Mouse (Mus musculus) CH12F3 (cell line): ENCODE measurements around the gene Nat14.

ENCODE experiments used
- in situ Hi-C: fragments of 300-500 bp; cut with MboI; formaldehyde crosslinking; loops from 2 replicates; pipeline ENCODE4 v1.14.3; 2020; ENCODE audit warnings: low sequenced_read_pairs

Nat14 gene

DNA sequence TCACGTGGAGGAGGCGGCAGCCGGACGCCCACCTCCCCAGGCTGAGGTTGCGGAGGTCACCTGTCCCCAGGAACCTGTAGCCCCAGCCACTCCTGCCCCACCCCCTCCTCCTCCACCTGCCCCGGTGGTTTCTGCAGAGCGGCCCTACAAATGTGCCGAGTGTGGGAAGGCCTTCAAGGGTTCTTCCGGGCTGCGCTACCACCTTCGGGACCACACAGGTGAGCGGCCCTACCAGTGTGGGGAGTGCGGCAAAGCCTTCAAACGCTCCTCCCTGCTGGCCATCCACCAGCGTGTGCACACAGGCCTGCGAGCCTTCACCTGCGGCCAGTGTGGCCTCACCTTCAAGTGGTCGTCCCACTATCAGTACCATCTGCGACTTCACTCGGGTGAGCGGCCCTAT is 1.9 kb upstream of the Nat14 start:
- in situ Hi-C loops = no loop called here

DNA sequence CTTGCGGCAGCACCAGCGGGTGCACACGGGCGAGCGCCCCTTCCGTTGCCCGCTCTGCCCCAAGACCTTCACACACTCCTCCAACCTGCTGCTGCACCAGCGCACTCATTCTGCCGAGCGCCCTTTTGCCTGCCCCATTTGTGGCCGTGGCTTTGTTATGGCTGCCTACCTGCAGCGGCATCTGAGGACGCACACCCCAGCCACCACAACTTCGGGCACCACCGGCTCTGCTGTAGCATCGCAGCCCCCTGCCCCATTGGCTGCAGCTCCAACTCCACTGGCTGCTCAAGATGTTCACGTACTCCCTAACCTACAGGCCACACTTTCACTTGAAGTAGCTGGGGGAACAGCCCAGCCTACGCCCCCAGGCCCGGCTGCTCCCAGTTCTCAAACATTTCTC is 1.3 kb upstream of the Nat14 start:
- in situ Hi-C loops = no loop called here

DNA sequence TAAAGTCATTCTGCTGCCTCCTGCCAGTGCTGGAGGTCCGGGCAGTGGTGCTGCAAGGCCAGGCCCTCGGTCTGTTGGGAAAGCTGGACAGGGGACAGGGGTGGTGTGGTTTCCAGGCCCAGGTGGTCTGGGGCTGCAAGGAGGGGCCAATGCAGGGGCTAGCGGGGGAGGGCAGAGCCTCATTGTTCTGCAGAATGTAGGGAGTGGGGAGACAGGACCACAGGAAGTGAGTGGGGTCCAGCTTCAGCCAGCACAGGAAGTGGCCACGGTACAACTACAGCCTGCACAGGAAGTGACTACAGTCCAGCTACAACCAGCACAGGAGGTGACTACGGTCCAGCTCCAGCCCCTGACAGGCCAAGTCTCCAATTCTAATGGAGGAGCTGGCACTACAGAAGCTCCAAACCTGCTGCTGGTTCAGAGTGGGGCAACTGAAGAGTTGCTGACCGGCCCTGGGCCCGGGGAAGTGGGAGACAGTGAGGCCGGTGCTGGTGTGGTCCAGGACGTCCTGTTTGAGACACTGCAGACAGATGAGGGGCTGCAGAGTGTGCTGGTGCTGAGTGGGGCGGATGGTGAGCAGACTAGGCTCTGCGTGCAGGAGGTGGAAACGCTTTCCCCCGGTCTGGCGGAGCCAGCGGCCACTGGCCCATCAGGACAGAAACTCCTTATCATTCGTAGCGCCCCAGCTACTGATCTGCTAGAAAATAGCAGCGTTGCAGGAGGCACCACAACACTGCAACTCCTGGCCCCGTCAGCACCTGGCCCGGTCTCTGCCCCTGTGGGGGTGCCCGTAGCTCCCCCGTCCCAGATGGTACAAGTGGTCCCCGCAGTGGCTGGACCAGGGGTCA is 628 bp upstream of the Nat14 start:
- in situ Hi-C loops = no loop called here

DNA sequence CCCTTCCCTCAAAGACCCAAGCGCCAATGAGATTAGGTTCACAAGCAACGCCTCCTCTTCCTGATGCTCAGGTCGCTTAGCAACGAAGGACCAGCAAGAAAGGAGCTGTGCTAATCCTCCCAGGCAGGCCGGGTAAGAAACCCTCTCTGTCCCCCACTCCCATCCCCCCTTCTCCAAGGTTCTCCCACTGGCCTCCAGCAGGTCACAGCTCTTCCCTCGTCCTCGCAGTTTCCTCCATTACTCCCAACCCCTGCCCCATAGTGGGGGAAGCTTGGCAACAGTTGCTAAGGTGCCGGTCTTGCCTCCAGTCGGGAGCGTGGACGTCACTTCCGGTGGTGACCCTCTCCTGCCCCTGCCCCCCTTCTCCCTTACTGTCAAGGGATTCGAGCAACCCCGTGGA is 680 bp downstream of the Nat14 start:
- in situ Hi-C loops = no loop called here

DNA sequence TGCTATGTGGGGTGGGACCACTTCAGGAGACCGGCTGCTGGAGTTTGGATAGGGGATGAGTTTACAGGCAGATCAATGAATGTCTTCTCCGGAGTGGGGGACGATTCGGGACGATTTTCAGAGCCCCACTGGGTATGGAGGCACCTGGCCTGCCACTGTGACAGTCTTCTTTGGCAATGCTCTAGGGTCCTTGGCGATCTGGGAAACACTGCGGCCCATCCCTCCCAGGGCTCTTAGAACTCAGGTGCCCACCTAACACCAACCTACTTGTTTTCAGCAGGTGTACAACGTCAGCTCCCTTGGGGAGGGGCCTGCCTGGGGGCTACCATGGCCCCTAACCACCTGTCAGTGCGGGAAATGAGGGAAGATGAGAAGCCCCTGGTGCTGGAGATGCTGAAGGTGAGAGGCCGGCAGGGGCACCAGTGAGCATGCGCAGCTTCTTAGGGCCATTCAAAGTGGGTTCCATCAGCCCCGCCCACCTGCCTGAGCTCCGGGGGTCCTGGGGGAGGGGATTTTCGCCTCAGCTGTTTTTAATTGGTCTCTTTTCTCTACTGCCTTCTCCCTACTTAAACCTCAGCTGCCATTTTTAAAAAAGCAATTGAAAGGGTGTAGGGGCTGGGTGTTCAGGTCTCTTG is 1.2 kb downstream of the Nat14 start:
- in situ Hi-C loops = no loop called here

DNA sequence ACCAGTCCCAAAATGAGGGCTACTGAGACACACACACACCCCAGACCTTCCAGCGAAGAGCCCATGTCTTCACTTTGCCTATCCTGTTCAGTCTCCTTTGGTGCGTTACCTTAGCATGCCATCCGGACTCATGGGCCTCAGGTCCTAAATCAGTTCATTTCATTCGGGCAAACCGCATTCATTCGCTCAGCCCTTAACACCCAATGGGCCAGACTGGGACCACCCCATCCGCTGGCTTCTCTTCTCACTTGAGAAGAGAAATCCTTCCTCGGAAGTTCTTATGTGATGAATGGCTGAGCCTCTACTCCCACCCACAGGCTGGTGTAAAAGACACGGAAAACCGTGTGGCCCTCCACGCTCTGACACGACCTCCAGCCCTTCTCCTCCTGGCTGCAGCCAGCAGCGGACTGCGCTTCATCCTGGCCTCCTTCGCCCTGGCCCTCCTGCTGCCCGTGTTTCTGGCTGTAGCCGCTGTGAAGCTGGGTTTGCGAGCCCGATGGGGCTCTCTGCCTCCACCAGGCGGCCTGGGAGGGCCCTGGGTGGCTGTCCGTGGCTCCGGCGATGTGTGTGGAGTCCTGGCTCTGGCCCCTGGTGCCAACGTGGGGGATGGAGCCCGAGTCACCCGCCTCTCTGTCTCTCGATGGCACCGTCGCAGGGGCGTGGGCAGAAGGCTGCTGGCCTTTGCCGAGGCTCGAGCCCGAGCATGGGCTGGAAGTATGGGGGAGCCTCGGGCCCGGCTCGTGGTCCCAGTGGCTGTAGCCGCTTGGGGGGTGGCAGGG is 1.9 kb downstream of the Nat14 start:
- in situ Hi-C loops = no loop called here

DNA sequence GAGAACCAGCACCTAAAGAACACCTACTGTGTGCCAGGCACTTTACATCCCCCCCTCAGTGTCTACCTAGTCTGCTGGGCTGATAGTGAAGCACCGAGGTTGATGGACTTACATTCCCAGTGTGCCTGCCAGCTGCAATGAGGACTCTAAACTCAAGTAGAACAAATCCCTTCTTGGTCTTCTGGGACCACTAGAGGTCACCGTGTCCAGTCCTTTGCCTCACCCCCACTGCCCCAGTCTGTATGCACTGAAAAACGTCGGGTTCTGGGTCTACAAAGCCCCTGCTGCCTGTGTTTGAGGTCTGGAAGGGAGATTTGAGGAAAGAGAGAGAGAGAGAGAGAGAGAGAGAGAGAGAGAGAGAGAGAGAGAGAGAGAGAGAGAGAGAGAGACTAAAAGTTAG is 2.7 kb downstream of the Nat14 start:
- in situ Hi-C loops = no loop called here

DNA sequence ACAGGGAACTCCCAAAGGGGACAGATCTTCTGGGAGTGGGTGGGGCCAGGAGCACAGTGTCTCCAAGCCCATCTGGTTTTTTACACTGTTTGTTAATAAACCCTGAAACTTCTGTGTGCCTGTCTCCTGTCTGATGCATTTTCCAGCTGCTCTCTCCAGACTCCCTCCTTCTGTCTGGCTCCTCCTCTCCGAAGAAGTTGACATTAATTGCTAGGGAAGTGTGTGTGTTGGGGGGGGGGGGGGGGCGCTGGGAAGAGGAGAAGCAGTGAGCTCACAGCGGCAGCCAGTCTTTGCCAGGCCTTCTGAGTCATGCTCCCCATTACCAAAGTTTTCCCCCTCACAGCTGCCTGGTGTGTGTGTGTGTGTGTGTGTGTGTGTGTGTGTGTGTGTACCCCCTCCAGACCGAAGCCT is 3.1 kb downstream of the Nat14 start:
- in situ Hi-C loops = no loop called here

DNA sequence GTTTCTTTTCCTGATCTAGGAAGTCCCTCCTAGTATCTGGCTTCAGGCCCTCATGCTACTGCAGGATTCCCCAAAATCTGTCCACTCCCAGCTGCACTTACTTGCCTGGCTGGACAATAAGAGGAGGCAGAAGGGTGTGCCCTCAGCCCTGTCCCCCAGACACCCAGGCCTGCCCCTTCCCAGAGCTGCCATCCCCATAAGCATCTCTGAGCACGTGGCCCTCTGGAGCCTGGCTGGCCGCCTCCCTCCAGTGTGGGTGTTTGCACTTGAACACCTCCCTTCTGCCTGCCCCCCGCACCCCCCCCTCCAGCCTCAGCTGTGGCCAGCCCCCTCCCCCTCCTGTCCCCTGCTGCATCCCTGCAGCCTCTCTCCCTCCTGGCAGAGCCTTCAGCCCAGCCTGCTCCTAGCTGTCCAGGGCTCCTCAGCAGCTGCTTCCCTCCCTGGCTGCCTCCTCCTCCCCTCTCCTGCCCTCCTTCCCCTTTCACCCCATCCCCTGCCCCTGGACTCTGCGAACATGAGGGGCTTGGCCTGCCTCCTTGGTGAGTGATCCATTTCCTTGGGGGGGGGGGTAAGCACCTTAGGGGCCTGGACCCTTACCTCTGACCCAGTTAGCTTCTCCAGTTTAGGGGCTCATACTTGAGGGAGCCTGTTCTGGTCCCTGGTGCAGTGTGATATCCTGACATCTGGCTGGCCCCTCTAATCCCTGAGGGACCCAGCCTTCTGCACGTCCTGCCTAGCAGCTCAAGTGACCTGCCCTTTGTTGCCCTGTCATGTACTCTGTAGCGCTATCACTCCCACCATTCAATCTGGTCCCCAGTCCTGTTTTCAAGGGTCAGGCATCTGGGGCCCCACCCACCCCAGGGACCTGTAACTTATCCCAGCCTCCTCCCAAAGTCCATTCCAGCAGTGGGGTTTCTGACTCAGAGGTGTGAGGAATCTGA is 3.9 kb downstream of the Nat14 start, which contains the start of gene Ssc5d:
Gene Ssc5d (plus strand): TSS at position 345 of the 941 bp plus-strand sequence.
- in situ Hi-C loops = no loop called here

DNA sequence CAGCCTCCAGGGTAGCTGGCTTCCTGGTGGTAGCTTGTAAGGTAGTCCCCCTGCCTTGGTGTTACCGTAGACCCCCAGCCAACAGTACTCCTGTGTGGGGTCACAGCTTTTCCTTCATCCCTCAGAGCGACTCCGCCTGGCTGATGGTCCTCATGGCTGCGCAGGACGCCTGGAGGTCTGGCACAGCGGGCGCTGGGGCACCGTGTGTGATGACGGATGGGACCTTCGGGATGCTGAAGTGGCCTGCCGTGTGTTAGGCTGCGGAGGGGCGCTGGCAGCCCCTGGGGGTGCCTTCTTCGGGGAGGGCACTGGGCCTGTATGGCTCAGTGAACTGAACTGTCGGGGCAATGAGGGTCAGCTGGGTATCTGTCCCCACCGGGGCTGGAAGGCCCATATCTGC is 5.0 kb downstream of the Nat14 start:
- in situ Hi-C loops = no loop called here

DNA sequence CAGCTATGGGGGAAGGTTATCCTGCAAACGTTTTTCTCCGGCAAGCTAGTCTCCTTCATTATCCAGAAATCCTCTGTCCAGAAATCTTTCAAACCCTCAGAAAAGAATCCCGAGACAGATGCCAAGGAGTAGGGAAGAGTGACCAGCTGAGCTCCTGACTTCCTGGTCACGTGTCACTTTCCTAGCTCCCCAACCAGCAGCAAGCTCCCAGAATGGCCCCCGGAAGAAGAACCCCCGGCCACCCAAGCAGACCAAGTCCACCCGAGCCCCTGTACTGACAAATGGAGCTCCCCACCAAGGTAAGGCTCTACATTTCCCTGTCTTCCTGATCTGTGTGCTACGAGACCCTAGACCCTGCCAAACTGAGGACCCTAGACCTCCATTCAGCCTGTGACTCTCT is 5.9 kb downstream of the Nat14 start:
- in situ Hi-C loops = no loop called here

DNA sequence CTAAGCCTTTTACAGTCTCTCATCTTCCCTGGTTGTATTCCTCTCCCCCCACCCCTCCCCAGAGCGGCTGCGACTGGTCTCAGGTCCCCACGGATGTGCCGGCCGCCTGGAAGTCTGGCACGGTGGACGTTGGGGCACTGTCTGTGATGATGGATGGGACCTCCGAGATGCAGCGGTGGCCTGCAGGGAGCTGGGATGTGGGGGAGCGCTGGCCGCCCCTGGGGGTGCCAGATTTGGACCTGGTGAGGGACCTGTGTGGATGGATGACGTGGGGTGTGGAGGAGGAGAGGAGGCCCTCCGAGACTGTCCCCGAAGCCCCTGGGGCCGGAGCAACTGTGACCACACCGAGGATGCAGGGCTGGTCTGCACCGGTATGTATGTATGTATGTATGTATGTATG is 6.5 kb downstream of the Nat14 start:
- in situ Hi-C loops = no loop called here

DNA sequence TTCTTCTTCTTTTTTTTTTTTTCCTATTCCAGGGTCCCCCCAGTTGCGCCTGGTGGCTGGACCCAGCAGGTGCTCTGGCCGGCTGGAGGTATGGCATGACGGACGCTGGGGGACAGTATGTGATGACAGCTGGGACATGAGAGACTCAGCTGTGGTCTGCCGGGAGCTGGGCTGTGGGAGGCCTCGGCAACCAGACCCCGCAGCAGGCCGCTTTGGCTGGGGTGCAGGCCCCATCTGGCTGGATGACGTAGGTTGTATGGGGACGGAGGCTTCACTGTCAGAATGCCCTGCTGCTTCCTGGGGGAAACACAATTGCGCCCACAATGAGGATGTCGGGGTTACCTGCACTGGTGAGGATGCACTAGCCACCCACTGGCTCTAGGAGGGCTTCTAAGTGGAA is 11.3 kb downstream of the Nat14 start:
- in situ Hi-C loops = no loop called here

DNA sequence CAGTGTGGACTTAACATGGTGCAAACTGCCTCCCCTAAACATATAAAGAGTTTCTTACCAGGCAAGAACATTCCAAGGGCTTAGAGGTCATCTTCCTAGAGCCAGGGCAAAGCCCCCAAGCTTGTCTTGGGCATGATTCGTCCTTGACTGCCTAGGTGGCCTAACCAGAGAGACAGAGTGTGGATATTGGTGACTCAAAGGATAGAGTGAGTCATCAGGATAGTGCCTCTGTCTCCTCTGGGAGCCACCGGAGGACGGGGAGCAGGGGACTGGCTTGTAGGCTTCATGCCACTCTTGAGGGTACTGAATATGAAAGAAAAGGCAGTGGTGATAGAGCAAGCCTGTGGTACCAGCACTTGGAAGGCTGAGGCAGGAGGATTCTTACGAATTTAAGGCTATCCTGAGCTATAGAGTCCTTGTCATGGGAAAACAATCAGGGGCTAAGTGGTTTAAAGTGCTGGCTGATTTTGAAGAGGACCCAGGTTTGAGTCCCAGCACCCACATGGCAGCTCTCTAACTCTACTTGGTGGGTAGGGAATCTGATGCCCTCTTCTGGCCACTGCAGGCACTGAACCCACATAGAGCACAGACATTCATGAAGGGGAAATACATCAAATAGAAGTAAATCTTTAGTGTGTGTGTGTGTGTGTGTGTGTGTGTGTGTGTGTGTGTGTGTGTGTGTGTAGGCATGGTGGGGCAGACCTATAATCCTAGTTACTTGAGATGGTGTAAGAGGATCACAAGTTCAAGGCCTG is 12.5 kb downstream of the Nat14 start:
- in situ Hi-C loops = no loop called here

DNA sequence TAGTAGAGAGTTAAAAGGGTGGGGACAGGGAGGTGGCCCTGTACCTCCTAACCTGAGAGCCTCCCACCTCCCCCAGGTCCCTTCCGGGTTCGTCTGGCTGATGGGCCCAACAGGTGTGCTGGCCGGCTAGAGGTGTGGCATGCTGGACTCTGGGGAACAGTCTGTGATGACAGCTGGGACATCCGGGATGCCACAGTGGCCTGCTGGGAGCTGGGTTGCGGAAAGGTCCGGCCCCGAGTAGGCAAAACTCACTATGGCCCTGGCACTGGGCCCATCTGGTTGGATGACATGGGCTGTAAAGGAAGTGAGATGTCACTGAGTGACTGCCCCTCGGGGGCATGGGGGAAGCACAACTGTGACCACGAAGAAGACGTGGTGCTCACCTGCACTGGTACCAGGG is 15.0 kb downstream of the Nat14 start:
- in situ Hi-C loops = no loop called here

DNA sequence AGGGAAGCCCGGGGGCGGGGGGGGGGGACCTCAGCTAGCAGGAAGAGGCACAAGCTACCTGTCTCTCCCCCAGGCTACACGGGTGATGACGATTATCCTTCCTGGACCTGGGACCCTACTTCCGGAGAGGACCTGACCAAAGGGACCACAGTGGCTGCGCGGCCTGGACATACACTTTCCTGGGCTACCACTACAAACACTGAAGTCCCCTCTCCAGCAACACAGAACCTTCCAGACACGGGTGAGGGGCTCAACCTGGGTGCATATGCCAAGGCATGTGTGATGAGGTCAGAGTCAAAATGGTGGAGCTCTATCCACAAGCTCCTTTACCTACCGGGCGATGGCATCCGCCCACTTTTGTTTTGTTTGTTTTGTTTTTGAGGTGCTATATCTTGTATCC is 15.6 kb downstream of the Nat14 start:
- in situ Hi-C loops = no loop called here

DNA sequence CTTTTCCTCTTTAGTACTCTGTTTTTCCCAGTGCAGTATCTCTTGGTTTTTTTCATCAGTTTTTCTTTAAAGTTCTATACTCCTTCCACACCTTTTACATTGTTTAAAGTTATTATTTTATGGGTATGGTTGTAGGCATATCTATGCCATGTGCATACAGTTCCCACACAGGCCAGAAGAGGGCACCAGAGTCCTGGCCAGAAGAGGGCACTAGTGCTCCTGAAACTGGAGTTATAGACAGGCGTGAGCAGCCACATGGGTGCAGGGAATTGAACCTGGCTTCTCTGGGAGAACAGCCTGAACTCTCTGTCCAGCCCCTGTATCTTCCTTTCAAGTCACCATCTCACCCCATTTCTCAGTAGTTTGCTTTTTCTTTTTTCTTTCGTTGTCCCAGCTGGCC is 16.6 kb downstream of the Nat14 start:
- in situ Hi-C loops = no loop called here

DNA sequence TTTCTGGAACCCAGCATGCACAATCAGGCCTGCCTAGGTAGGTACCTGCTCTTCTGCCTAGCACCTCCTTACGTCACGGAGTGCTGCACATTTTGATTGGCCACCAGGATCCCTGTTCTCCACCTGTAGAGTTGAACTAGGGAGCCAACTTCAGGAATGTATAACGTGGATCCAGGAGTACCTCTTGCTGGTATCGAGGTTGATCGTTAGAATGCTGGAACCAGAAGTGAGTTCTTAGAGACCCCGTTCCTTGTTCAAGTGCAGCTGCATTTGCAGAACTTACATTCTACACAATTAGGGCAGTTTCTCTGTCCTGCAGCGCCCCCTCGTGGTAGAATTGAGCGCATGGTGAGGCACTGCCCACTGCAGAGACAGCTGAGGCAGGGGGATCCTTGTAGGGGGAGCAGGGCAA is 18.2 kb downstream of the Nat14 start:
- in situ Hi-C loops = loop anchor here (5.0 kb wide), 1 partner anchor 107 kb away; no protein-coding TSS in a partner anchor

DNA sequence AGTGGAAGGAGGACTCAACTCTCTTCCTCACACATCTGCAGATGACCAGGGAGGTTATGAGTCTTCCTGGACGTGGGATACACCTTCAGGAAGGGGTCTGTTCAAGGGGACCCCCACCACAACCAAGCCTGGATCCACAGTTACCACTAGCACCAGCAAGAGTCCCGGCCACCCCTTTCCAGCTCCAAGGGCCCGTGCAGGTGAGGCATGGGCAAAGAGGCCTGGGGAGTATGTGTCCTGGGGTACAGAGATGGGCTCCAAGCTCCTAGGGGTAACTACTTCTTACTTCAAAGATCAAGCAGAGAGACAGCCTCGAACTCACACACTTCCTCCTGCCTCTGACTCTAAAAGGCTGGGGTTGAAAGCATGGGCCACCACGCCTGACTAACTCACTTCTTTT is 20.8 kb downstream of the Nat14 start:
- in situ Hi-C loops = loop anchor here (5.0 kb wide), 1 partner anchor 105 kb away; no protein-coding TSS in a partner anchor
